Mouse (Mus musculus) right cerebral cortex, postnatal 14 days (tissue): ENCODE measurements at regions not wholly inside any gene's neighbourhood (a gene's known extent, or its start where the extent isn't known, plus 50 kb on each side); places are given as distances from the start of the nearest gene placed in this dataset.
"Not testable (repeated sequence)": the region's sequence is repeated elsewhere in the genome, so short reads cannot be mapped to it uniquely, and the experiment has no call there.

Experiments
- DNase-seq: peaks from one replicate; pipeline ENCODE4 v3.0.0; 2022

- DNase-seq, result no peak
Observed at GRCm38 (mm10) chr8:39218716-39219115, 1456.2 kb upstream of the Adam24 start.

DNA sequence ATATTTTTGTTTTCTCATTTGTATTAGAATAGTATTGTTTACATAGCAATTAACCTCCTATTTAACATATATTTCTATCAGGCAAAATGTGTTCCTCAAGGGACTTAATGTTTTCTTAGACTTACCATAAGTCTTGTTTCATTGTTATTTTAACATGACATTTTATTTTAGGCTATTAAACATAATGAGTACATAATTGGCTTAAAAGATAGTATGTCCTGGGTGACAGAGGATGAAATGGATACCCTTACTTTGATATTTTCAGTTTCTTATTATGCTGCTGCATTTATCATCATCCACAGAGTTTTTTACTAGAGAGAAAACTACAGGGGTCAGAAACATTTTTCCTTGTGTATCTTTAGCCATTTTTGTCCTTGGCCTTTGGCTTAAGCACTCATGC lies 1447.6 kb upstream of the Adam24 start:
- no peak for DNase-seq

DNA sequence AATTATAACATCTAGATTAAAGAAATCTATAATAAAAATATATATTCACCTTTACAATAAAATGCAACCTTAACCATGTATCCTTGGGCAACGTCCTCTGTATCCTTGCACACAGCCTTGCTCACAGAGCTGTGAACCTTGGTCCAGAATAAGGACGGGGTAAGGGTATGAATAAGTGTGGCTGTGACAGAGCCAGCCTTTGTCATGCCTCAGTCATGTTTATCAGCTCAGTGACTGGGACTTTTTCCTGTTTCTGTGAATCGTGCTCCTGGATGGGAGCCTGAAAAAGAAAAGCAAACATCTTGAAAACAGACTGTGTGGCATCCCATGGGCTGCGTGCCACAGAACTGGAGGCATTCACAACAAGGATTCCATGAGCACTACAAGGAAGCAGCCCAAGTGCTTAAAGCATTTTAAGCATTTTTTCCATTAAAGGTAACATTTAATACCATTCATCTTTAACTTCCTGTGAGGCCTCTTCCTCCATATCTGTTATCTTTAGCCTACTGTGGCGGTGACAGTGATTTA lies 1405.8 kb upstream of the Adam24 start:
- DNase-seq, result peak; percentile 32

DNA sequence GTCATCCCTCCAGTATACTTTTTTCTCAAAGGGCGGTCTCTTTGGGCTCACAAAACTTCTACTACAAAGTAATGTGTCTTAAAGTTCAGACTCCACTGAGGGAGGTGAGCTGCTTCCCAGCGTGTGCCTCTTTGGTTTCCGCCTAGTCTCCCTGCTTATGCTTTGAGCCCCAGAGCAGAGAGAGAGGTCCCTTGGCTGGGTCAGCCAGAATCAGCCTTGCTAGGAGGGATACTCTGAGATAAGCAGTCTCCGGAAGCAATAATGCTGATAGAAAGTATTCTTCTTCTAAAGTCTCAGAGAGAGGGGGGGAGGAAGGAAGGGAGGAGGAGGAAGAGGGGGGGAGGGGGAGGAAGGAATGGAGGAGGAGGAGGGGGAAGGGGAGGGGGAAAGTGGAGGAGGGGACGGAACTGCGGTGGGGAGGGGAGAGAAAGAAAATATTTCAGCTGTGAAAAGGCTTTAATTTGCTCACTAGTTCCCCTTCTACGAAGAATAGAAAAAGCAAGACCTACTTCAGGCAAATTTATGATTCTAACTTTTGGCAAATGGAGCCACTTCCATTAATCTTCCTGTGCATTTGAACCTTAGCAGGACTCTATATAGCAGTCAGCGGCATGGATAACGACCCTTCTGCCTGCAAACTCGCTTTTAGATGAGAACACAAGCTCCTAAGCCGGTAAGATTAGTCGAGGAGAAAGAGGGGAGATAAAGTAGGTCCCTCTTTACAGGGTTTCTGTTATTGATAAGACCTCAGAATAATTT lies 1377.2 kb upstream of the Adam24 start:
- DNase-seq, result no peak

DNA sequence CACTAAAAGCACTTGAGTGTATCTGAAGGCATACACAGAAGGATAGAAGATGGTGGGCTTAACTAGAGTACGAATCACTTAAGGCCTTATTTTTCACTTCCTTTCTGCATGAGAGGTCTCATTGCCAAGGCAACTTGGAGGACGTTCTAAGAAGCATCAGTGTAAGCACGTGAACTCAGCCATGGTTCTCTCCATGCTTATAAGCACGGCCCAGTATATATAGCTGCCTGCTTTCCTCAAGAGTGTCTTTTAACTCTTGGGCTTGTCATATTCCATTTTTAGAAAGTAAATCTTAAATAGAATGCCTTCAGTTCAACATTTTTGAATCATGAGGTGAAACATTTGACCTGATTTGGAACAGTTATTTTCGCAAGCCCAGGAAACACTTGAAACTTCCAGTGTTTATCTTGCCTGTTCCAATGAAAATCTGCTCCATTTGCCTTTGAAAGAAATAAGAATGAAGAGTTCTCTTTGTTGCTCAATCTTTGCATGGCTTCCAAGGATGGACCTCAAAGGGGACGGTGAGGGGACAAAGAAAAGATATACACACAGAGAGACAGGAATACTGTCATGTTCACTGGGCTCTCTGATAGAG lies 1371.0 kb upstream of the Adam24 start:
- no peak for DNase-seq

DNA sequence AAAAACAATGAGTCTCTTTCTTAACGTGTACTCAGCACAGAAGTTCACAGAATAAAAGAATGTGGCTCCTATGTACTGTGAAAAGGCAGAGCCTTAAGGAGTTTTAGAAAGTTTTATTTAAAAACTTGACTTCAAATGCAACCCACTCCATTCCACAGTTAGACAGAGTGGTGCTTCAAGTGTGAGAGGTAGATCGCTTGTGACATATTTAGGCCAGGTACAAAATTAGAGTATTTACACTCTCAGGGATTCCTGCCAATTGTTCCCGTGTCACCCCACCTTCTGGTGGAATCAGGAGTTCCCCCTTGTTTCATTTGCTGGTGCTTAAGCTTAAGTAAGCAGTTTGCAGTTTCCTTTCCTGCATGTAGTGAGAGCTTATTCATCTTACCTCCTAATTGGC lies 1361.0 kb upstream of the Adam24 start:
- DNase-seq, result no peak

- no peak for DNase-seq
Observed at GRCm38 (mm10) chr8:39315521-39316233, 1359.2 kb upstream of the Adam24 start.

- DNase-seq, result no peak
Observed at GRCm38 (mm10) chr8:39316234-39316568, 1358.7 kb upstream of the Adam24 start.

DNA sequence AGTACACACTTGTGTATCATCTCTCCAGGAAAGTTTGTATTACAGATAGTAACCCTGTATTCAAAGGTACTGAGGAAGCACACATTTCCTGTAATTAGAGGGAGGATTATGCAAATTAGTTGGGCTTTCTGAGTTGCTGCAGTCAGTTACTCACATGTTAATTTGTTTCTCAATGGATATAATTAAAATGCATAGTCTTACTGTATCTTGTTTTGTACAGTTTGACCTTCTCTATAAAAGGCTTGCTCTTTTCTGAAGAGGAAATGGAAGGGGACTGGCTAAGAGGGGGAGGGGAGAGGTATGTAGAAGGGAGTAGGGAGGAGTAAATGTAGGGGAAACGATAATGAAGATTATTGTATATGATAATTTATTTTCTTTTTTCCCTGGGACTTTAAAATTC lies 1345.5 kb upstream of the Adam24 start:
- no peak for DNase-seq

DNA sequence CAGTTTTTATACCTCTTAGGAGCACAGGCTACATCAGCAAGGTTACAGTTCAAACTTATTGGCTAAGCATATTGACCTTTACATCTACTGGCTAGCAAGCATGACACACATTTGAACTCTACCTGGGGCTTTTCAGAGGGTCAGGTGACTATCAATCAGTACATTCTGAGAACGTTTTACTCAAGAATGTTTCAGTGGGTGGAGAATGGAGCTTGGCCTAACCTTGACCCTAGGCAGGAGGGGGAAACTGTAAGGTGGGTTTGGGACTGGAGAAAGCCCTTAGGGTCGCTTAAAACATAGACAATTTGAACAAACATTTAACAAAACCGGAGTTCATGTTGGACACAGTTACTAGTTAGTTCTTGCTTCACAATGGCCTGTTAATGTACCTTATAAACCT lies 1330.1 kb upstream of the Adam24 start:
- no peak for DNase-seq

DNA sequence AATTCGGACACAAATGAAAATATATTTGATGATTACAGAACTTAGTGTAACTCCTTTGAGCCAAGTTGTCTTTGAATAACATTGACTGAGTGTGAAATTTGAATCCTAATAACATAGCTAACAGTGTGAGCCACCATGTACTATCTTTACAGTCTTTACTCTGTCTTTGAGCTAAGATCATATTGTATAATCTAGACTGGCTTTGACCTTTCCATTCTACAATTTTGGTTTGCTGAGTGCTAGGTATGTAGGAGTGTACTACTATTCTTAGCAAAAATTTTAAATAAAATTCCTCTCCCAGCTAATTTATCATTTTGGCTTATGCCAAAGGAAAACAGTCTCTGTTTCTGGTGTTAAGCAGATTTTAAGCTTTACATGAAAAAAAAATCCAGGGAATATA lies 1328.4 kb upstream of the Adam24 start:
- DNase-seq, result no peak

DNA sequence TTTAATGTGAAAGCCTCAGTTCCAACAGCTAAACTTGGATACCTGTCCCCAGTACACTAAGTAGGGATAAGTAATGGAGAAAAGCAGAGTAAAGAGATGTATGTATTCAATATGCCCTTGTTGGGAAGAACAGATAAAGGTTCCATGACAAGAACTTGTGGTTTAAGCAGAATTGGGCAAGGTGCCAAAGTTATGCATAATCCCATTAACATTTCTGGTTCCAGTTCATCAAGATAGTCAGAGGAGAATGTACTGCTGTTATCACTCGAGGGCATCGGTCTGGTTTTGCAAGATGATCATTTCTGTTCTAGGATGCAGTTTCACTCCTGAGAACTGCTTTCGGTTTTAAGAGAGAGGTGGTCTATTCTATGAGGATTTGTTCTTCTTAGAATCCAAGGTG lies 1325.9 kb upstream of the Adam24 start:
- no peak for DNase-seq

GRCm38 (mm10) chr8:39355412-39355811 lies 1319.5 kb upstream of the Adam24 start:
- DNase-seq, result no peak

DNA sequence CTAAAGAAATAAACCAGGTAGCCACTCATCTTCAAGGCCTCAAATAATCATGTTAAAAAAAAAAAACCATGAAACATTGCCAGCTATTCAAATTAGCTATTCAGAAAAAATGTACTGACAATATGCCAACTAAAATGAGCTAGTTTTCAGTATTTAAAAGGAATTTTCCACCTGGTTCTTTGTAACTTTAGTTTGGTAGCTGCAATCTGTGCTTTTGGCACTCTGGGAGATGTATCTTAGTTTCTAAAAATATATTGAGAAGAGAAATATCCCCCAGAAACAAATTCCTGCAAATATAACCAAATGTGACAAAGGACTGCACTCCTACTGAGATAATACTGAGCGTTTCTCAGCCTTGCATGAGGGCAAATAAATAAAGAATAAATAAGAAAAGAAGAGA lies 1317.8 kb upstream of the Adam24 start:
- no peak for DNase-seq

- no peak for DNase-seq
Observed at GRCm38 (mm10) chr8:39357865-39358264, 1317.0 kb upstream of the Adam24 start.

DNA sequence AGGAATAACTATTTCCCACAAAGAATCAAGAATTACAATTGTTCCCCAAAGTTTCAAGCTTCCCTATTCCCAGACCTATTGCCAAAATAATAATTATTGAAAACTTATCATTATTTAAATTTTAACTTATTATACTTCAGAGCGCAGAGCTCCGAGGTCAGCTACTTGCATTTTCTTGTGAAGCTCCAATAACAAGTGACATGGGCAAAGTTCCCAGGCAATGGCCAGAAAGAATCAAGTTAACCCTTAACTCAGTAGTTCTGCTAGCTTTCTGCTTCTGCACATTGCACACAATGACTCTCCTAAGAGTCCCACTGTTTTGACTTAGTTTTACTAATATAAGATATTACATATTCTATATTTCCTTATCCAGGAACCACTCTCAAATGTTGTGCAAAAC lies 1308.5 kb upstream of the Adam24 start:
- not testable (repeated sequence) for DNase-seq
